Mouse (Mus musculus) embryonic facial prominence, embryonic 11.5 days (tissue): ENCODE data around the gene Rora. TPM values are rescaled to one million over a fixed set of nuclear protein-coding genes. Genes with fewer than 3 reads are reported as not detected.

Experiments
- ATAC-seq: fragments of 200-750 bp; cut with Nextera tagmentation; replicated peaks from 2 replicates; pipeline ENCODE4 v1.8.0; 2017; ENCODE audit warnings: low read depth; ENCODE audit not compliant: insufficient number of reproducible peaks, low FRiP score, low TSS enrichment
- DNase-seq: peaks from one replicate; pipeline ENCODE4 v3.0.0-alpha.2; 2015; ENCODE audit warnings: low spot score
- H3K27ac ChIP-seq: fragments of 300-500 bp; sonication (generic); replicated peaks from 2 replicates; pipeline ENCODE4 v1.5.1; 2014; ENCODE audit warnings: mild to moderate bottlenecking, low read depth, low read length, control low read depth
- H3K27me3 ChIP-seq: fragments of 300-500 bp; sonication (generic); 2 replicates; pipeline ENCODE4 v1.6.1; 2014; ENCODE audit warnings: mild to moderate bottlenecking, low read length, moderate library complexity, mixed read lengths; ENCODE audit not compliant: control insufficient read depth, insufficient read depth
- H3K36me3 ChIP-seq: fragments of 300-500 bp; sonication (generic); replicated peaks from 2 replicates; pipeline ENCODE4 v1.6.1; 2014; ENCODE audit warnings: low read depth, mild to moderate bottlenecking, low read length, moderate library complexity, mixed read lengths; ENCODE audit not compliant: control insufficient read depth, insufficient read depth
- H3K4me1 ChIP-seq: fragments of 300-500 bp; sonication (generic); 2 replicates; pipeline ENCODE4 v1.6.1; 2014; ENCODE audit warnings: low read length, mixed read lengths; ENCODE audit not compliant: control insufficient read depth, insufficient read depth
- H3K4me2 ChIP-seq: fragments of 300-500 bp; sonication (generic); 2 replicates; pipeline ENCODE4 v1.6.1; 2014; ENCODE audit warnings: low read depth, mild to moderate bottlenecking, control low read depth, low read length, moderate library complexity
- H3K4me3 ChIP-seq: fragments of 300-500 bp; sonication (generic); 2 replicates; pipeline ENCODE4 v1.5.1; 2014; ENCODE audit warnings: low read depth, low read length, control low read depth
- H3K9ac ChIP-seq: fragments of 300-500 bp; sonication (generic); replicated peaks from 2 replicates; pipeline ENCODE4 v1.6.1; 2014; ENCODE audit warnings: mild to moderate bottlenecking, control low read depth, low read length
- H3K9me3 ChIP-seq: fragments of 300-500 bp; sonication (generic); replicated peaks from 2 replicates; pipeline ENCODE4 v1.6.1; 2016; ENCODE audit warnings: mild to moderate bottlenecking, low read length, inconsistent platforms, mixed read lengths; ENCODE audit not compliant: control insufficient read depth
- WGBS: fragments of 180-500 bp; shearing (Covaris S2); extraction: QIAGEN DNeasy Blood & Tissue Kit; methylation state at CpG from one replicate; pipeline ENCODE4 v1.1.7; 2014; 5-methylcytosine and 5-hydroxymethylcytosine counted together
- polyA plus RNA-seq: library from polyadenylated mRNA; unstranded; fragments of >200 nt; fragmentation: Nextera tagmentation; extraction: Ambion mirVana; gene quantifications from 2 replicates; pipeline ENCODE4 v1.2.1, GENCODE M21; 2014

Gene Rora
- polyA plus RNA-seq, 1 experiment from 2014 or later: 5.7 TPM

DNA sequence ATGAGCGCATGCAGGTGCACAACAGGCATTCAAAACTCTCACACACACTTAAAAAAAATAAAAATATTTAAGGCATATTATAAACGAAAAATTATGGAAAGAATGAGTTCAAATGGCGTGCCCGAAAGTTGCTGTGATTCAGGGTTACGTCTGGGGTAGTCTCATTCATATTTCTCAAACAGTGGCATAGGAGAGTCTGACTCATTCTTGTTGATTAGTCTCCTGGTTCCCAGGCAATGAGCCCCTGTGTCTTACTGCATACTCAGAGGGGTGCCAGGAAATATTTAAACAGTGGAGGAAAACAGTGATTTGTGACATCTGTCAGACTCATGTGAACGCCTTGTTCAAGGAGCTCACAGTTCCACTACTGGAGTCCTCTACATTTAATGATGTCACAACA, 316.5 kb downstream of the Rora start:
- no peaks in the 10 kb centered on the region for H3K27me3 ChIP-seq
- no peaks in the 10 kb centered on the region for H3K36me3 ChIP-seq
- ATAC-seq (no peak), DNase-seq (no peak)
- no peak overlapping the region for H3K27ac ChIP-seq
- no peak overlapping the region for H3K4me2 ChIP-seq
- H3K9me3 ChIP-seq: no peaks in the 10 kb centered on the region
- H3K4me3 ChIP-seq: no peak overlapping the region
- no peaks in the 10 kb centered on the region for H3K4me1 ChIP-seq
- WGBS: 86% methylated on average over 6 of the region's 6 CpGs
- H3K9ac ChIP-seq: no peak overlapping the region

GRCm38 (mm10) chr9:68972277-68972676, 318.7 kb downstream of the Rora start:
- H3K4me2 ChIP-seq: no peak overlapping the region
- no peak for DNase-seq

GRCm38 (mm10) chr9:68974517-68974916, 320.9 kb downstream of the Rora start:
- Histone ChIP-seq H3K4me2 (no peak overlapping the region), H3K36me3 (no peaks in the 10 kb centered on the region), H3K9me3 (no peaks in the 10 kb centered on the region), H3K4me3 (no peak overlapping the region), H3K27me3 (no peaks in the 10 kb centered on the region), H3K9ac (no peak overlapping the region), H3K4me1 (no peaks in the 10 kb centered on the region; the same call in 1 of the 2 replicates), H3K27ac (no peak overlapping the region)
- WGBS: 96% methylated on average over 2 of the region's 2 CpGs
- ATAC-seq: no peak
- no peak for DNase-seq

More at GRCm38 (mm10) chr9:68972277-68972676, 318.7 kb downstream of the Rora start:
- H3K4me1 ChIP-seq: no peaks in the 10 kb centered on the region; the same call in 1 of the 2 replicates
- no peak overlapping the region for H3K9ac ChIP-seq
- no peaks in the 10 kb centered on the region for H3K27me3 ChIP-seq
- H3K36me3 ChIP-seq: no peaks in the 10 kb centered on the region
- no peak overlapping the region for H3K4me3 ChIP-seq
- no peaks in the 10 kb centered on the region for H3K9me3 ChIP-seq
- ATAC-seq: no peak
- 86% methylated on average over 7 of the region's 7 CpGs for WGBS
- H3K27ac ChIP-seq: no peak overlapping the region

GRCm38 (mm10) chr9:68976136-68976535, 322.6 kb downstream of the Rora start:
- H3K36me3 ChIP-seq: no peaks in the 10 kb centered on the region
- no peak overlapping the region for H3K27ac ChIP-seq
- H3K4me2 ChIP-seq: no peak overlapping the region
- no peak overlapping the region for H3K9ac ChIP-seq
- no peaks in the 10 kb centered on the region for H3K27me3 ChIP-seq
- no peaks in the 10 kb centered on the region; the same call in 1 of the 2 replicates for H3K4me1 ChIP-seq
- no peaks in the 10 kb centered on the region for H3K9me3 ChIP-seq
- no peak overlapping the region for H3K4me3 ChIP-seq
- DNase-seq (peak; percentile 36), ATAC-seq (no peak)
- WGBS: 50% methylated on average over 5 of the region's 5 CpGs

DNA sequence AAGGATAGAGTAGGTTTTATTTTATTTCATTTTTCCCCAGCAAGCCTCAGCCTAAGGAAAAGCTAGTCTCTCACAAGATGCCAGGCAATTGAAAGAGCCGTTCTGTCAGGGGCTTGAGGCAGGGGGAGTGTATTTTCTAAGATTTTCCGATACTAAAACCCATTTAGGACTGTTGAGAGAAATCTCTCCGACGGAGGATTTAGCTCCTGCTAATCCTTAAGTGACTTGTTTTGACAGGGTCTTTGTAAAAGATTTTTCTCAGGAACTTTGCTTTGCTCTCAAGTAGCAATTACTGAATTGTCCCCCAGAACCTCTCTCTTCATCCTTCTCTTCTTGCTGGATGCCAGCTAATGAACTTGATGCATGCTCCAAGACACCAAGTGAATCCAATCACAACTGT, 323.3 kb downstream of the Rora start:
- H3K27ac ChIP-seq: no peak overlapping the region
- 51% methylated on average over 4 of the region's 4 CpGs for WGBS
- peak; percentile 51 for DNase-seq
- no peaks in the 10 kb centered on the region for H3K27me3 ChIP-seq
- H3K9me3 ChIP-seq: no peaks in the 10 kb centered on the region
- no peak overlapping the region for H3K4me2 ChIP-seq
- no peak for ATAC-seq
- no peaks in the 10 kb centered on the region for H3K36me3 ChIP-seq
- no peak overlapping the region for H3K9ac ChIP-seq
- H3K4me1 ChIP-seq: no peaks in the 10 kb centered on the region; the same call in 1 of the 2 replicates
- H3K4me3 ChIP-seq: no peak overlapping the region

DNA sequence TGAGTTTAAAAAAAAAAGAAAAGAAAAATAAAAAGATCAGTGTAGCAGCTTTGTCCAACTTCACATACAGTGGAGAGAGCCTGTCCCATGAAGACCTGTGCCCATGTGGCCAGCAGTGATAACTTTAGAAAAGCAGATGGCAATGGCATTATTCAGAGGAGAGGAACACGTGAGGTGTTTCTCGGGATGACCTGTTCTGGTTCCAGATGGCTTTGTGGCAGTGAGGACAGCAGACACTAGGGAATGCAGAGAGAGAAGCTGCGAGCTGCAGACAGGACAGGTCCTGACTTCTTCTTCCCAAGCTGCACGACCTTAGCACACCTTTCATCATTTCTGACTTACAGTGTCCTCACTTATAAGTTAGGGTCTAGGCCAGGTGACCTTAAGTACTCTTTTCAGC, 325.1 kb downstream of the Rora start:
- H3K9me3 ChIP-seq: no peaks in the 10 kb centered on the region
- no peak overlapping the region for H3K9ac ChIP-seq
- no peaks in the 10 kb centered on the region; the same call in 1 of the 2 replicates for H3K4me1 ChIP-seq
- no peaks in the 10 kb centered on the region for H3K27me3 ChIP-seq
- H3K4me3 ChIP-seq: no peak overlapping the region
- DNase-seq (no peak), ATAC-seq (no peak)
- 72% methylated on average over 4 of the region's 4 CpGs for WGBS
- H3K4me2 ChIP-seq: no peak overlapping the region
- H3K27ac ChIP-seq: no peak overlapping the region
- no peaks in the 10 kb centered on the region for H3K36me3 ChIP-seq

DNA sequence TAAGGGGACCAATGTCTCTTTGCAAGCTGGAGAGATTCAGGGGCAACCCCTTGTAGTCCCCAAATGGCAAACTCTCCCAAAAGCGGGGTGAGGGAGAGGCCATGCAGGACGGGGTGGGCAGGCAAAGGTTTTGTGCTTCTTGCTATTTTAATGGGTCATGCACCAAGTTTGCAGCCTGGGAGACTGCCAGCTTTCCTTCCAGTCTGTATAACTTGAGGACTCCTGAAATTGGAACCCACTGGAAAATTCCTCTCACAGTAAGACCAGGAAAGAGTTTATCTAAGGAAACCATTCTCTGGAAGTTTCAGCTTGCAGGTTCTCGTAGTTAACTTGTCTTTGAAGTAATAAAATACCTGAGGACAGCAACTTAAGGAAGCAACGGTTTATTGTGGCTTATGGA, 326.5 kb downstream of the Rora start:
- H3K36me3 ChIP-seq: no peaks in the 10 kb centered on the region
- no peak overlapping the region for H3K27ac ChIP-seq
- H3K9ac ChIP-seq: no peak overlapping the region
- H3K4me3 ChIP-seq: no peak overlapping the region
- ATAC-seq: no peak
- no peak for DNase-seq
- WGBS: 70% methylated on average over 4 of the region's 4 CpGs
- no peaks in the 10 kb centered on the region for H3K9me3 ChIP-seq
- H3K4me1 ChIP-seq: no peaks in the 10 kb centered on the region; the same call in none of the 2 replicates
- no peak overlapping the region for H3K4me2 ChIP-seq
- H3K27me3 ChIP-seq: no peaks in the 10 kb centered on the region

DNA sequence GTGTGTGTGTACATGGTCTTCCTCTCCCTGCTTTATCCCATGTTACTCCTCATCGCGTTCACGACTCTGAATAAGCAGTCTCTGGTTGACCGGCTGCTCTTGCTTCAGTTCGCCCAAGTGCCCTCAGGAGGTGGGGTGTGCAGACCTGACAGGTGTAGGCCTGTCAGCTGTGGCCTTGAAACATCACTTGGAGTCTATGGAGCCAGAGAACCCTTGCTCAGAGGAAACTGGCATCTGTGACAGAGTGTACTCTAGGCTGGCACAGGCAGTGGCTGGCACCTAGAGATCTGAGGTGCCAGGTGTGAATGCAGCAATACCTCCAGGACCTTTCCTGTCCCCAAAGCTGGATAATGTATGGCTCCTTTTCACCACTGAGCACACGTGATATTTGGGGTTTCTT, 331.5 kb downstream of the Rora start:
- no peaks in the 10 kb centered on the region for H3K36me3 ChIP-seq
- H3K4me3 ChIP-seq: no peak overlapping the region
- no peak for ATAC-seq
- no peak for DNase-seq
- H3K9me3 ChIP-seq: no peaks in the 10 kb centered on the region
- no peaks in the 10 kb centered on the region for H3K27me3 ChIP-seq
- H3K4me1 ChIP-seq: no peaks in the 10 kb centered on the region; the same call in 1 of the 2 replicates
- no peak overlapping the region for H3K27ac ChIP-seq
- H3K4me2 ChIP-seq: no peak overlapping the region
- WGBS: 82% methylated on average over 6 of the region's 6 CpGs
- H3K9ac ChIP-seq: no peak overlapping the region
